Mouse (Mus musculus) kidney, embryonic 14.5 days (tissue): ENCODE data around the gene Mecr. TPM values are rescaled to one million over a fixed set of nuclear protein-coding genes. Genes with fewer than 3 reads are reported as not detected.

Source experiments
- polyA plus RNA-seq: library from polyadenylated mRNA; unstranded; fragments of >200 nt; fragmentation: Nextera tagmentation; extraction: Ambion mirVana; gene quantifications from 2 replicates; pipeline ENCODE4 v1.2.1, GENCODE M21; 2014

The Mecr gene
- polyA plus RNA-seq, 1 experiment from 2014 or later = 46.6 TPM

Other genes with a start within 250 kb of the Mecr start
- 17.0 and 25.2 TPM in 2 replicates for gene Ptpru, start 5.2 kb upstream of the Mecr start, polyA plus RNA-seq
- 82.4 and 118 TPM in 2 replicates for gene Srsf4, start 30.1 kb downstream of the Mecr start, polyA plus RNA-seq
- 1.8 and 2.1 TPM in 2 replicates for gene Tmem200b, start 78.3 kb downstream of the Mecr start, polyA plus RNA-seq
- gene Gm10300, start 231.2 kb downstream of the Mecr start, polyA plus RNA-seq = 0.09 TPM in 1 of 2 replicates, not detected in the other
- 52.5 and 78.5 TPM in 2 replicates for gene Epb41, start 231.9 kb downstream of the Mecr start, polyA plus RNA-seq